Mouse (Mus musculus) neutrophil, adult 5-6 weeks (primary cell): ENCODE data around the gene Acsf3. TPM values are rescaled to one million over a fixed set of nuclear protein-coding genes. Genes with fewer than 3 reads are reported as not detected.

ENCODE experiments used
- ATAC-seq: fragments of 151-379, 151-347 bp; 2 replicates; pipeline ENCODE4 v1.8.0; 2017; ENCODE audit warnings: mild to moderate bottlenecking, moderate TSS enrichment; ENCODE audit not compliant: insufficient number of reproducible peaks, poor library complexity, low FRiP score, severe bottlenecking; ENCODE audit errors: extremely low read depth
- total RNA-seq: library from RNA; stranded (forward); fragments of 200-1000 nt; gene quantifications from 2 replicates; pipeline ENCODE4 v1.2.3, GENCODE M21; 2017

The Acsf3 gene
- 5.2 and 8.3 TPM in 2 replicates for total RNA-seq

- peak; percentile 62 for ATAC-seq
These were observed at the start of gene Acsf3 for GRCm38 (mm10) chr8:122775285-122776155. Gene Acsf3 (plus strand): TSS chr8:122775486.

GRCm38 (mm10) chr8:122726789-122727188 is 48.5 kb upstream of the Acsf3 start:
- no peak for ATAC-seq

- ATAC-seq = no peak
These were observed 47.9 kb upstream of the Acsf3 start for GRCm38 (mm10) chr8:122727412-122727811.

- ATAC-seq = no peak
These were observed 46.7 kb upstream of the Acsf3 start for GRCm38 (mm10) chr8:122728630-122729029.

GRCm38 (mm10) chr8:122735110-122735509 is 40.2 kb upstream of the Acsf3 start:
- no peak for ATAC-seq

- no peak for ATAC-seq
These were observed 39.5 kb upstream of the Acsf3 start for GRCm38 (mm10) chr8:122735542-122736473.

- ATAC-seq = no peak
These were observed 38.7 kb upstream of the Acsf3 start for GRCm38 (mm10) chr8:122736623-122737022.

- ATAC-seq = no peak
These were observed 38.2 kb upstream of the Acsf3 start for GRCm38 (mm10) chr8:122737071-122737470.

- no peak for ATAC-seq
These were observed 37.4 kb upstream of the Acsf3 start for GRCm38 (mm10) chr8:122737886-122738285.

- ATAC-seq = peak; percentile 81
These were observed 36.1 kb upstream of the Acsf3 start for GRCm38 (mm10) chr8:122739102-122739725.

- ATAC-seq = no peak
These were observed 32.8 kb upstream of the Acsf3 start for GRCm38 (mm10) chr8:122742471-122742870.

GRCm38 (mm10) chr8:122745022-122745749 is 30.1 kb upstream of the Acsf3 start:
- ATAC-seq = no peak

- ATAC-seq = no peak
These were observed 29.5 kb upstream of the Acsf3 start for GRCm38 (mm10) chr8:122745750-122746275.

- ATAC-seq = no peak
These were observed 28.8 kb upstream of the Acsf3 start for GRCm38 (mm10) chr8:122746439-122746838.

GRCm38 (mm10) chr8:122747825-122748224 is 27.5 kb upstream of the Acsf3 start:
- ATAC-seq = no peak

- ATAC-seq = no peak
These were observed 25.8 kb upstream of the Acsf3 start for GRCm38 (mm10) chr8:122749333-122749958.

GRCm38 (mm10) chr8:122751342-122751741 is 23.9 kb upstream of the Acsf3 start:
- ATAC-seq = no peak

- ATAC-seq = no peak
These were observed 23.1 kb upstream of the Acsf3 start for GRCm38 (mm10) chr8:122752111-122752721.
